Mouse (Mus musculus): Measurements from ENCODE around the gene Gm9573. TPM values are rescaled to one million over a fixed set of nuclear protein-coding genes. Genes with fewer than 3 reads are reported as not detected.

Gm9573 gene
- polyA plus RNA-seq (2015; fragmentation: Nextera tagmentation; extraction: Ambion mirVana): 2.9 and 4.5 TPM in 2 replicates

GRCm38 (mm10) chr17:35626537-35626936, at the start of gene Gm9573:
Gene Gm9573 (minus strand): TSS chr17:35626637.
- no peak within 1 kb of the TSS for H3K9ac ChIP-seq (ENCODE audit: low read length)
- no peaks in the 10 kb centered on the region for H3K9me3 ChIP-seq (replicated peaks; ENCODE audit: control insufficient read depth, low read length)
- no peak within 1 kb of the TSS for H3K4me3 ChIP-seq (replicated peaks; ENCODE audit: low read length)
- H3K27me3 ChIP-seq (ENCODE audit: control insufficient read depth, insufficient read depth, low read length): no peaks in the 10 kb centered on the region
- H3K4me2 ChIP-seq (ENCODE audit: low read depth, low read length): no peak within 1 kb of the TSS
- ATAC-seq (ENCODE audit: insufficient read depth, low FRiP score): no peak
- H3K4me1 ChIP-seq (ENCODE audit: control insufficient read depth, insufficient read depth, low read length): no peaks in the 10 kb centered on the region
- no peaks in the 10 kb centered on the region for H3K36me3 ChIP-seq (ENCODE audit: control insufficient read depth, insufficient read depth, low read length)
- WGBS: 84% methylated on average over 7 of the region's 7 CpGs
- H3K27ac ChIP-seq (ENCODE audit: low read length): no peak within 1 kb of the TSS

- H3K4me2 ChIP-seq (ENCODE audit: low read depth, low read length): peak within 1 kb of the TSS; percentile 84
- H3K36me3 ChIP-seq (ENCODE audit: control insufficient read depth, insufficient read depth, low read length): no peaks in the 10 kb centered on the region
- no peaks in the 10 kb centered on the region for H3K9me3 ChIP-seq (replicated peaks; ENCODE audit: control insufficient read depth, low read length)
- no peak within 1 kb of the TSS for H3K27ac ChIP-seq (ENCODE audit: low read length)
- under 1% methylated on average over 23 of the region's 23 CpGs for WGBS
- peak within 1 kb of the TSS; percentile 78 for H3K4me3 ChIP-seq (replicated peaks; ENCODE audit: low read length)
- peak; percentile 97 for ATAC-seq (ENCODE audit: insufficient read depth, low FRiP score)
- no peaks in the 10 kb centered on the region for H3K27me3 ChIP-seq (ENCODE audit: control insufficient read depth, insufficient read depth, low read length)
- peak within 1 kb of the TSS; percentile 95 for H3K9ac ChIP-seq (ENCODE audit: low read length)
- H3K4me1 ChIP-seq (ENCODE audit: control insufficient read depth, insufficient read depth, low read length): peaks cover 8% of the 10 kb centered on the region
These were observed 47.1 kb upstream of the Gm9573 start, which contains the start of gene Gtf2h4 for GRCm38 (mm10) chr17:35673416-35674035. Gene Gtf2h4 (minus strand): TSS chr17:35673739.

- Histone ChIP-seq H3K9ac (ENCODE audit: low read length) (0 out of 2 replicates have a peak overlapping the region, but pooled peaks have one; percentile 95), H3K4me2 (ENCODE audit: low read depth, low read length) (peak overlapping the region; percentile 84; the same call in 1 of the 2 replicates)
- no peak for ATAC-seq (ENCODE audit: insufficient read depth, low FRiP score)
These were observed 46.1 kb upstream of the Gm9573 start for GRCm38 (mm10) chr17:35672527-35672926.

GRCm38 (mm10) chr17:35671846-35672245, 45.4 kb upstream of the Gm9573 start:
- H3K4me1 ChIP-seq (ENCODE audit: control insufficient read depth, insufficient read depth, low read length): peaks cover 16% of the 10 kb centered on the region
- WGBS: 82% methylated on average over 6 of the region's 6 CpGs
- no peak for ATAC-seq (ENCODE audit: insufficient read depth, low FRiP score)
- no peak overlapping the region for H3K4me2 ChIP-seq (ENCODE audit: low read depth, low read length)
- no peak overlapping the region for H3K9ac ChIP-seq (ENCODE audit: low read length)
- no peak overlapping the region for H3K4me3 ChIP-seq (replicated peaks; ENCODE audit: low read length)
- no peaks in the 10 kb centered on the region for H3K9me3 ChIP-seq (replicated peaks; ENCODE audit: control insufficient read depth, low read length)
- no peaks in the 10 kb centered on the region for H3K27me3 ChIP-seq (ENCODE audit: control insufficient read depth, insufficient read depth, low read length)
- H3K27ac ChIP-seq (ENCODE audit: low read length): no peak overlapping the region
- no peaks in the 10 kb centered on the region for H3K36me3 ChIP-seq (ENCODE audit: control insufficient read depth, insufficient read depth, low read length)

More at GRCm38 (mm10) chr17:35672527-35672926, 46.1 kb upstream of the Gm9573 start:
- Histone ChIP-seq H3K4me1 (ENCODE audit: control insufficient read depth, insufficient read depth, low read length) (peaks cover 15% of the 10 kb centered on the region), H3K27me3 (ENCODE audit: control insufficient read depth, insufficient read depth, low read length) (no peaks in the 10 kb centered on the region), H3K36me3 (ENCODE audit: control insufficient read depth, insufficient read depth, low read length) (no peaks in the 10 kb centered on the region), H3K9me3 (replicated peaks; ENCODE audit: control insufficient read depth, low read length) (no peaks in the 10 kb centered on the region), H3K27ac (ENCODE audit: low read length) (no peak overlapping the region), H3K4me3 (replicated peaks; ENCODE audit: low read length) (no peak overlapping the region)
- 90% methylated on average over 6 of the region's 6 CpGs for WGBS

GRCm38 (mm10) chr17:35669731-35670130, 43.3 kb upstream of the Gm9573 start:
- Histone ChIP-seq H3K36me3 (ENCODE audit: control insufficient read depth, insufficient read depth, low read length) (no peaks in the 10 kb centered on the region), H3K4me2 (ENCODE audit: low read depth, low read length) (no peak overlapping the region), H3K4me3 (replicated peaks; ENCODE audit: low read length) (no peak overlapping the region), H3K27me3 (ENCODE audit: control insufficient read depth, insufficient read depth, low read length) (no peaks in the 10 kb centered on the region), H3K9me3 (replicated peaks; ENCODE audit: control insufficient read depth, low read length) (no peaks in the 10 kb centered on the region), H3K27ac (ENCODE audit: low read length) (no peak overlapping the region), H3K4me1 (ENCODE audit: control insufficient read depth, insufficient read depth, low read length) (peaks cover 21% of the 10 kb centered on the region), H3K9ac (ENCODE audit: low read length) (no peak overlapping the region)
- no peak for ATAC-seq (ENCODE audit: insufficient read depth, low FRiP score)
- 91% methylated on average over 9 of the region's 9 CpGs for WGBS

GRCm38 (mm10) chr17:35667334-35668065, 41.1 kb upstream of the Gm9573 start, which contains the start of gene Vars2:
Gene Vars2 (minus strand): TSS chr17:35667592.
- WGBS: under 1% methylated on average over 61 of the region's 61 CpGs

GRCm38 (mm10) chr17:35666851-35667256, 40.4 kb upstream of the Gm9573 start:
- WGBS: 3% methylated on average over 13 of the region's 13 CpGs
- peak overlapping the region; percentile 85 for H3K4me3 ChIP-seq (replicated peaks; ENCODE audit: low read length)
- no peaks in the 10 kb centered on the region for H3K27me3 ChIP-seq (ENCODE audit: control insufficient read depth, insufficient read depth, low read length)
- peak overlapping the region; percentile 98 for H3K4me2 ChIP-seq (ENCODE audit: low read depth, low read length)
- H3K9me3 ChIP-seq (replicated peaks; ENCODE audit: control insufficient read depth, low read length): no peaks in the 10 kb centered on the region
- H3K27ac ChIP-seq (ENCODE audit: low read length): peak overlapping the region; percentile 94
- peak overlapping the region; percentile 90 for H3K9ac ChIP-seq (ENCODE audit: low read length)
- H3K4me1 ChIP-seq (ENCODE audit: control insufficient read depth, insufficient read depth, low read length): peaks cover 13% of the 10 kb centered on the region
- no peaks in the 10 kb centered on the region for H3K36me3 ChIP-seq (ENCODE audit: control insufficient read depth, insufficient read depth, low read length)
- peak; percentile 49 for ATAC-seq (ENCODE audit: insufficient read depth, low FRiP score)

More at GRCm38 (mm10) chr17:35667334-35668065, 41.1 kb upstream of the Gm9573 start, which contains the start of gene Vars2:
- peak within 1 kb of the TSS; percentile 90 for H3K9ac ChIP-seq (ENCODE audit: low read length)
- no peaks in the 10 kb centered on the region for H3K36me3 ChIP-seq (ENCODE audit: control insufficient read depth, insufficient read depth, low read length)
- peaks cover 14% of the 10 kb centered on the region for H3K4me1 ChIP-seq (ENCODE audit: control insufficient read depth, insufficient read depth, low read length)
- peak; percentile 89 for ATAC-seq (ENCODE audit: insufficient read depth, low FRiP score)
- H3K4me3 ChIP-seq (replicated peaks; ENCODE audit: low read length): peak within 1 kb of the TSS; percentile 85
- peak within 1 kb of the TSS; percentile 98 for H3K4me2 ChIP-seq (ENCODE audit: low read depth, low read length)
- no peaks in the 10 kb centered on the region for H3K9me3 ChIP-seq (replicated peaks; ENCODE audit: control insufficient read depth, low read length)
- peak within 1 kb of the TSS; percentile 94 for H3K27ac ChIP-seq (ENCODE audit: low read length)
- H3K27me3 ChIP-seq (ENCODE audit: control insufficient read depth, insufficient read depth, low read length): no peaks in the 10 kb centered on the region

- Histone ChIP-seq H3K9me3 (replicated peaks; ENCODE audit: control insufficient read depth, low read length) (no peaks in the 10 kb centered on the region), H3K27ac (ENCODE audit: low read length) (0 out of 2 replicates have a peak overlapping the region, but pooled peaks have one; percentile 33), H3K36me3 (ENCODE audit: control insufficient read depth, insufficient read depth, low read length) (no peaks in the 10 kb centered on the region), H3K4me3 (replicated peaks; ENCODE audit: low read length) (no peak overlapping the region), H3K4me2 (ENCODE audit: low read depth, low read length) (peak overlapping the region; percentile 98; the same call in 1 of the 2 replicates), H3K4me1 (ENCODE audit: control insufficient read depth, insufficient read depth, low read length) (peaks cover 13% of the 10 kb centered on the region), H3K9ac (ENCODE audit: low read length) (peak overlapping the region; percentile 60; the same call in 1 of the 2 replicates), H3K27me3 (ENCODE audit: control insufficient read depth, insufficient read depth, low read length) (no peaks in the 10 kb centered on the region)
- 72% methylated on average over 17 of the region's 17 CpGs for WGBS
- ATAC-seq (ENCODE audit: insufficient read depth, low FRiP score): no peak; the same call in 1 of the 2 replicates
These were observed 39.6 kb upstream of the Gm9573 start for GRCm38 (mm10) chr17:35665957-35666515.
